Mouse (Mus musculus) lung, postnatal 0 days (tissue): ENCODE measurements around the gene Thra. TPM values are rescaled to one million over a fixed set of nuclear protein-coding genes. Genes with fewer than 3 reads are reported as not detected.

Experiments used
- ATAC-seq: fragments of 200-750 bp; cut with Nextera tagmentation; 2 replicates; pipeline ENCODE4 v1.8.0; 2017; ENCODE audit warnings: moderate library complexity
- DNase-seq: peaks from one replicate; pipeline ENCODE4 v3.0.0-alpha.2; 2016; ENCODE audit warnings: low spot score
- H3K27ac ChIP-seq: fragments of 300-500 bp; sonication (generic); 2 replicates; pipeline ENCODE4 v1.5.1; 2014; ENCODE audit warnings: antibody characterized with exemption, mild to moderate bottlenecking, low read length, mixed read lengths
- H3K27me3 ChIP-seq: fragments of 300-500 bp; sonication (generic); replicated peaks from 2 replicates; pipeline ENCODE4 v1.6.1; 2014; ENCODE audit warnings: low read length, mixed read lengths; ENCODE audit not compliant: insufficient read depth
- H3K36me3 ChIP-seq: fragments of 300-500 bp; sonication (generic); 2 replicates; pipeline ENCODE4 v1.6.1; 2014; ENCODE audit warnings: low read length, mixed read lengths; ENCODE audit not compliant: insufficient read depth
- H3K4me1 ChIP-seq: fragments of 300-500 bp; sonication (generic); 2 replicates; pipeline ENCODE4 v1.6.1; 2014; ENCODE audit warnings: antibody characterized with exemption, low read depth, low read length, mixed read lengths; ENCODE audit not compliant: insufficient read depth
- H3K4me2 ChIP-seq: fragments of 300-500 bp; sonication (generic); replicated peaks from 2 replicates; pipeline ENCODE4 v1.6.1; 2014; ENCODE audit warnings: low read depth, mild to moderate bottlenecking, low read length, moderate library complexity, mixed read lengths
- H3K4me3 ChIP-seq: fragments of 300-500 bp; sonication (generic); 2 replicates; pipeline ENCODE4 v1.5.1; 2014; ENCODE audit warnings: low read depth, low read length
- H3K9ac ChIP-seq: fragments of 300-500 bp; sonication (generic); replicated peaks from 2 replicates; pipeline ENCODE4 v1.6.1; 2014; ENCODE audit warnings: low read depth, mild to moderate bottlenecking
- H3K9me3 ChIP-seq: fragments of 300-500 bp; sonication (generic); 2 replicates; pipeline ENCODE4 v1.6.1; 2016; ENCODE audit warnings: low read length, mixed read lengths
- CTCF ChIP-seq: IDR thresholded peaks from 2 replicates; pipeline ENCODE4 v1.5.1; 2016; ENCODE audit warnings: antibody characterized with exemption, mild to moderate bottlenecking
- EP300 ChIP-seq: IDR thresholded peaks from 2 replicates; pipeline ENCODE4 v1.6.1; 2016; ENCODE audit warnings: antibody characterized with exemption, mild to moderate bottlenecking, control low read depth
- WGBS: fragments of 180-500 bp; shearing (Covaris S2); extraction: QIAGEN DNeasy Blood & Tissue Kit; methylation state at CpG from one replicate; pipeline ENCODE4 v1.1.7; 2014; 5-methylcytosine and 5-hydroxymethylcytosine counted together
- polyA plus RNA-seq: library from polyadenylated mRNA; unstranded; fragments of >200 nt; fragmentation: Nextera tagmentation; extraction: Ambion mirVana; gene quantifications from 2 replicates; pipeline ENCODE4 v1.2.1, GENCODE M21; 2015

The Thra gene
- polyA plus RNA-seq, 1 experiment from 2014 or later, result 38.1 TPM

GRCm38 (mm10) chr11:98777888-98778287, 37.5 kb downstream of the Thra start:
- no peak overlapping the region for H3K4me2 ChIP-seq
- no peaks in the 10 kb centered on the region for H3K27me3 ChIP-seq
- H3K9ac ChIP-seq, result no peak overlapping the region
- TF ChIP-seq EP300 (no peak), CTCF (no peak)
- no peak for ATAC-seq
- DNase-seq, result no peak
- H3K9me3 ChIP-seq, result no peaks in the 10 kb centered on the region
- peak overlapping the region; percentile 96 for H3K27ac ChIP-seq
- H3K36me3 ChIP-seq, result no peaks in the 10 kb centered on the region
- H3K4me1 ChIP-seq, result peaks cover 50% of the 10 kb centered on the region
- no peak overlapping the region for H3K4me3 ChIP-seq

GRCm38 (mm10) chr11:98781851-98782512, 41.5 kb downstream of the Thra start:
- WGBS, result 28% methylated on average over 12 of the region's 14 CpGs
- TF ChIP-seq CTCF (no peak), EP300 (no peak)
- H3K36me3 ChIP-seq, result no peaks in the 10 kb centered on the region
- H3K9me3 ChIP-seq, result no peaks in the 10 kb centered on the region
- H3K4me3 ChIP-seq, result no peak overlapping the region
- H3K4me2 ChIP-seq, result no peak overlapping the region
- DNase-seq, result peak; percentile 67
- peaks cover 48% of the 10 kb centered on the region; the same call in 1 of the 2 replicates for H3K4me1 ChIP-seq
- H3K27ac ChIP-seq, result peak overlapping the region; percentile 95
- no peak overlapping the region for H3K9ac ChIP-seq
- no peaks in the 10 kb centered on the region for H3K27me3 ChIP-seq
- ATAC-seq, result no peak

DNA sequence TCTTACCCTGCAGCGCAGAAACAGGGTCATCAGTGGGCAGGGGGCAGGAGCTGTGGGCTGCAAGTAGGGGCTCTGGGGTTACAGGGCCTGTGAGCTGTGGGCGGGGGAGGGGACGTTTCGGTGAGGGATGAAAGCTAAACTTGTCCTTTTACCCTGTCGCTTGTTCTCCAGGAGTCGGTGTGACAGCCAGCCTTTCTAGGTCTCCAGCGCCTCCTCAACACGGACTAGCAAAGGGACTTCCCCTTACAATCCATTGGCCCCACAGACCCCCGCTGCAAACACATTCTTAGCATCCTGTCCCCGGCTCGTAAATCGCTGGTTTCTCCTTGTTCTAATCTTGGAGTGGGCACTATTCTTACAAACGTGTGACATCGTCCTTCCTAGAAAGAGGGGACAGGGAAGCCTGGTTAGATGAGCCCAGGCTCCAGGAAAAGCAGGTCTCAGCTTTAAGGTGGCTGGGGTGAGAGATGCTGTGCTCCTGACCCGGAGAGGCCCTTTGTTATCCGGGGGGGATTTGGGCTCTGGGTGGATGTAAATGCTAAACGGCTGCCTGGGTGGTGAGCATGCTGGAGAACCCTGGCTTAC, 42.3 kb downstream of the Thra start:
- Histone ChIP-seq H3K4me3 (peak overlapping the region; percentile 10; the same call in 1 of the 2 replicates), H3K36me3 (no peaks in the 10 kb centered on the region), H3K9me3 (no peaks in the 10 kb centered on the region), H3K4me1 (peaks cover 42% of the 10 kb centered on the region; the same call in 1 of the 2 replicates), H3K27ac (peak overlapping the region; percentile 95), H3K27me3 (no peaks in the 10 kb centered on the region), H3K4me2 (peak overlapping the region; percentile 32), H3K9ac (0 out of 2 replicates have a peak overlapping the region, but pooled peaks have one; percentile 32)
- WGBS, result 10% methylated on average over 17 of the region's 17 CpGs
- DNase-seq, result peak; percentile 66
- ATAC-seq, result no peak
- TF ChIP-seq CTCF (no peak), EP300 (no peak)

DNA sequence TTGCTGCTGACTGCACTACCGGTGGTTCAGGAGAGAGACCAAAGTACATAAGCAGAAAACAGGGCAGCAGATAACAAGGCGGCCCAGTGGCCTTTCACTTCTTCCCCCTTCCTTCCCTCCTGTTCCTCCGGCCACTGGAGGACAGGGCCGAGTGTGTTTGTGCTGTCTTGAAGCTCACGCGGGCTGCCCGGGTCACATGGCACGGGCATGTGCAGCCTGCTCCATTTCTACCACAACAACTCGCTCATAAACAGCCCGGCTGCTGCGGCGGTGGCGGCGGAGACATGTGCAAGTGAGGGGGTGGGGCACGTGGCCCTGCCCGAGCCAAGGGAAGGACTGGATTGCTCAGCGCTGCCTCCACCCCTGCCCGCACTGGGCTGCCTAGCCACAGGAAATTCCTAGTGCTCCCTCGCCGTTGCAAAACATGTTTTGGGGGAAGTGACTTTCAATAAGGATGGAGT, 42.8 kb downstream of the Thra start:
- H3K9ac ChIP-seq, result 0 out of 2 replicates have a peak overlapping the region, but pooled peaks have one; percentile 32
- H3K4me3 ChIP-seq, result peak overlapping the region; percentile 10; the same call in 1 of the 2 replicates
- H3K4me2 ChIP-seq, result peak overlapping the region; percentile 32
- no peaks in the 10 kb centered on the region for H3K36me3 ChIP-seq
- TF ChIP-seq CTCF (peak; percentile 15; the same call in 1 of the 2 replicates), EP300 (peak; percentile 96)
- H3K9me3 ChIP-seq, result no peaks in the 10 kb centered on the region
- 0% methylated on average over 19 of the region's 20 CpGs for WGBS
- ATAC-seq, result peak; percentile 81
- DNase-seq, result peak; percentile 98
- H3K27ac ChIP-seq, result peak overlapping the region; percentile 95
- H3K4me1 ChIP-seq, result peaks cover 43% of the 10 kb centered on the region
- H3K27me3 ChIP-seq, result no peaks in the 10 kb centered on the region

- H3K36me3 ChIP-seq, result no peaks in the 10 kb centered on the region
- no peak overlapping the region for H3K4me3 ChIP-seq
- H3K9me3 ChIP-seq, result no peaks in the 10 kb centered on the region
- H3K9ac ChIP-seq, result no peak overlapping the region
- peak overlapping the region; percentile 95 for H3K27ac ChIP-seq
- H3K4me1 ChIP-seq, result peaks cover 45% of the 10 kb centered on the region
- TF ChIP-seq CTCF (no peak), EP300 (no peak)
- DNase-seq (no peak), ATAC-seq (no peak)
- no peaks in the 10 kb centered on the region for H3K27me3 ChIP-seq
- 67% methylated on average over 4 of the region's 4 CpGs for WGBS
- no peak overlapping the region for H3K4me2 ChIP-seq
These were observed 43.7 kb downstream of the Thra start for GRCm38 (mm10) chr11:98784139-98784538.

DNA sequence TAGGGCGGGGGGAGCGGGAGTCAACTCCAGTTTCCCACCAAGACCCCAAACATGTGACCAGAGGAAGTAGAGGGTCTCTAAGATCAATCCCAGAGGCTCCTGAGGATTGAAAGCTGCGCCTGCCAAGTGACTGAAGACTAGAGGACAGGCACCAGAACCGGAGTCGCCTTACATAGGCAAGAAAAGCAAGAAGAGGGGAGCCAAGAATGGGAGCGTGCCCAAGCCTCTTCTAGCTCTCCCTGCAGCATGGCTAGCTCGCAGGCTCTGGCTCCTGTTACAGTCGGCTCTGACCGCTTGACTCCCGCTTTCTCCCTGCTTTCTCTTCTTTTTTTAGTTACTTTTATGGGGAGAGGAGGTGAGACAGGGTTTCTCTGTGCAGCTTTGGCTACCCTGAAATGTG, 44.8 kb downstream of the Thra start:
- H3K4me3 ChIP-seq, result no peak overlapping the region
- ATAC-seq, result no peak
- no peaks in the 10 kb centered on the region for H3K36me3 ChIP-seq
- H3K9ac ChIP-seq, result no peak overlapping the region; the same call in 1 of the 2 replicates
- H3K9me3 ChIP-seq, result no peaks in the 10 kb centered on the region
- no peak overlapping the region for H3K4me2 ChIP-seq
- H3K4me1 ChIP-seq, result peaks cover 45% of the 10 kb centered on the region
- no peaks in the 10 kb centered on the region for H3K27me3 ChIP-seq
- peak overlapping the region; percentile 95 for H3K27ac ChIP-seq
- no peak for DNase-seq
- TF ChIP-seq EP300 (no peak), CTCF (no peak)
- WGBS, result 44% methylated on average over 10 of the region's 10 CpGs
